Mouse (Mus musculus) midbrain, embryonic 10.5 days (tissue): ENCODE data around the gene Gm20825. TPM values are rescaled to one million over a fixed set of nuclear protein-coding genes. Genes with fewer than 3 reads are reported as not detected.
"Not testable (repeated sequence)": the region's sequence is repeated elsewhere in the genome, so short reads cannot be mapped to it uniquely, and the experiment has no call there.

ENCODE experiments used
- DNase-seq: peaks from one replicate; pipeline ENCODE4 v3.0.0-alpha.2; 2017; ENCODE audit warnings: low spot score
- H3K27ac ChIP-seq: fragments of 300-500 bp; sonication (generic); replicated peaks from 2 replicates; pipeline ENCODE4 v1.5.1; 2016; ENCODE audit warnings: mild to moderate bottlenecking
- H3K27me3 ChIP-seq: fragments of 300-500 bp; sonication (generic); 2 replicates; pipeline ENCODE4 v1.6.1; 2016; ENCODE audit warnings: low read depth, mild to moderate bottlenecking; ENCODE audit not compliant: poor library complexity, severe bottlenecking
- H3K36me3 ChIP-seq: fragments of 300-500 bp; sonication (generic); 2 replicates; pipeline ENCODE4 v1.6.1; 2016; ENCODE audit warnings: mild to moderate bottlenecking, moderate library complexity
- H3K4me1 ChIP-seq: fragments of 300-500 bp; sonication (generic); 2 replicates; pipeline ENCODE4 v1.6.1; 2016
- H3K4me3 ChIP-seq: fragments of 300-500 bp; sonication (generic); 2 replicates; pipeline ENCODE4 v1.5.1; 2016; ENCODE audit warnings: mild to moderate bottlenecking, moderate library complexity
- H3K9me3 ChIP-seq: fragments of 300-500 bp; sonication (generic); replicated peaks from 2 replicates; pipeline ENCODE4 v1.6.1; 2016; ENCODE audit warnings: mild to moderate bottlenecking
- WGBS: fragments of 180-500 bp; shearing (Covaris S2); methylation state at CpG from one replicate; pipeline ENCODE4 v1.1.7; 2016; 5-methylcytosine and 5-hydroxymethylcytosine counted together
- polyA plus RNA-seq: library from polyadenylated mRNA; unstranded; fragments of >200 nt; fragmentation: Nextera tagmentation; extraction: Ambion mirVana; gene quantifications from 2 replicates; pipeline ENCODE4 v1.2.1, GENCODE M21; 2016

Gene Gm20825
- polyA plus RNA-seq, result not detected in 2 replicates

DNA sequence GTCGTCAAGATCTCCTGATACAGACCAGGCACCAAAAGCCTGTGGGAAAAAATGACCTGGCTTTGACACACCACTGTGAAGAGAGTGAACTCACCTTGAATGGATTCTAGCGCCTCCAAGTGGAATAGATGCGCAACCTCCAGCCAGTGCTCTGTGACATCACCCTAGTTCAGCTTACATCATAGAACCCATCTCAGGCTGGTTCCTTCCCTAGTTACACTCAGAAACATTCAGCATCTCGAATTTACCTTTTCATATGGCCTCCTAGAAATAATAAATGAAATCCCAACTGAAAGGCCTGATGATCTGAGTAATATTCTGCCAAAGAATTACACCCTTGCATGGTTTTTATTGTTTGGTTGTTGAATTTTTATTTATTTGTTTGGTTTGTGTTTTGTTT lies at the start of gene Gm20825:
TSS of gene Gm20825 (minus strand) at position 101 of the 400 bp plus-strand sequence.
- H3K4me3 ChIP-seq, H3K4me1 ChIP-seq, H3K27me3 ChIP-seq, DNase-seq, H3K36me3 ChIP-seq, H3K27ac ChIP-seq, H3K9me3 ChIP-seq: not testable (repeated sequence)
- WGBS, result 69% methylated on average over 3 of the region's 4 CpGs

Other genes with a start within 250 kb of the Gm20825 start
- gene Gm29049, start 74.3 kb downstream of the Gm20825 start, polyA plus RNA-seq, result not detected in 2 replicates
- gene Gm20824, start 186.4 kb upstream of the Gm20825 start, polyA plus RNA-seq, result not detected in 2 replicates